Mouse (Mus musculus) bone marrow macrophage, adult 2 months (primary cell): ENCODE measurements around the gene Ppp1r12a.

Experiments used
- CTCF ChIP-seq: IDR thresholded peaks from 2 replicates; pipeline ENCODE4 v1.5.1; 2012; ENCODE audit warnings: low read depth, mild to moderate bottlenecking, low read length, moderate library complexity
- POLR2A ChIP-seq: IDR thresholded peaks from 2 replicates; pipeline ENCODE4 v1.6.1; 2012; ENCODE audit warnings: mild to moderate bottlenecking, low read depth, low read length, borderline replicate concordance

DNA sequence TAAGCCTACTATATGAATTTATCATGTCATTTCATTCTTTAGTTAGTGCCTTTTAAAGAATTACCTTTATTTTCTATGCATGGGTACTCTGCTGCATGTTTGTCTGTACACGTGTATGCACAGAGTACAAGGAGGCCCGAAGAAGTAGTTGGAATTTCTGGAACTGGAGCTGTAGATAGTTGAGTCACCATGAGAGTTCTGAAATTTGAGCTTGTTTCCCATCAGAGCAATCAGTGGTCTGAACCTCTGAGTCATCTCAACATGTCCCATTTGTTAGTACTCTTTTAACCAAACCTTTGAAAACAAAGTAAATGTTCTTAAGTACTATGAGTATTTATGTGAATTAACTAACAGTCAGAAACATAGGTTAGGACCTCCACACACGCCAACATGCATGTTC, 75.1 kb downstream of the Ppp1r12a start:
- TF ChIP-seq CTCF (no peak), POLR2A (no peak)
